Mouse (Mus musculus): ENCODE data around the gene Fggy. TPM values are rescaled to one million over a fixed set of nuclear protein-coding genes. Genes with fewer than 3 reads are reported as not detected.

The Fggy gene
- polyA plus RNA-seq, 1 experiment from 2014 or later = 15.0 TPM

- Histone ChIP-seq H3K4me1 (replicated peaks) (no peaks in the 10 kb centered on the region), H3K4me2 (replicated peaks) (no peak overlapping the region), H3K27ac (no peak overlapping the region), H3K9ac (no peak overlapping the region), H3K9me3 (no peaks in the 10 kb centered on the region), H3K36me3 (no peaks in the 10 kb centered on the region), H3K4me3 (replicated peaks) (no peak overlapping the region), H3K27me3 (replicated peaks) (no peaks in the 10 kb centered on the region)
- 84% methylated on average over 1 of the region's 1 CpGs for WGBS
- ATAC-seq = no peak
Observed at GRCm38 (mm10) chr4:95610663-95611062, 53.4 kb downstream of the Fggy start.

GRCm38 (mm10) chr4:95611390-95611789 is 54.1 kb downstream of the Fggy start:
- no peak for ATAC-seq
- WGBS = 88% methylated on average over 6 of the region's 6 CpGs

GRCm38 (mm10) chr4:95621046-95621445 is 63.7 kb downstream of the Fggy start:
- Histone ChIP-seq H3K27ac (no peak overlapping the region), H3K4me3 (replicated peaks) (no peak overlapping the region), H3K4me1 (replicated peaks) (no peaks in the 10 kb centered on the region), H3K9me3 (no peaks in the 10 kb centered on the region), H3K36me3 (no peaks in the 10 kb centered on the region), H3K4me2 (replicated peaks) (no peak overlapping the region), H3K9ac (no peak overlapping the region), H3K27me3 (replicated peaks) (no peaks in the 10 kb centered on the region)
- WGBS = 91% methylated on average over 3 of the region's 3 CpGs
- no peak for ATAC-seq

More at GRCm38 (mm10) chr4:95611390-95611789, 54.1 kb downstream of the Fggy start:
- no peak overlapping the region for H3K27ac ChIP-seq
- H3K9ac ChIP-seq = no peak overlapping the region
- H3K27me3 ChIP-seq (replicated peaks) = no peaks in the 10 kb centered on the region
- H3K36me3 ChIP-seq = no peaks in the 10 kb centered on the region
- no peak overlapping the region for H3K4me3 ChIP-seq (replicated peaks)
- no peaks in the 10 kb centered on the region for H3K9me3 ChIP-seq
- no peaks in the 10 kb centered on the region for H3K4me1 ChIP-seq (replicated peaks)
- no peak overlapping the region for H3K4me2 ChIP-seq (replicated peaks)

- ATAC-seq = no peak
- no peaks in the 10 kb centered on the region for H3K27me3 ChIP-seq (replicated peaks)
- WGBS = 81% methylated on average over 3 of the region's 3 CpGs
- H3K9me3 ChIP-seq = no peaks in the 10 kb centered on the region
- H3K4me2 ChIP-seq (replicated peaks) = no peak overlapping the region
- H3K4me3 ChIP-seq (replicated peaks) = no peak overlapping the region
- H3K4me1 ChIP-seq (replicated peaks) = no peaks in the 10 kb centered on the region
- no peak overlapping the region for H3K27ac ChIP-seq
- H3K9ac ChIP-seq = no peak overlapping the region
- H3K36me3 ChIP-seq = no peaks in the 10 kb centered on the region
Observed at GRCm38 (mm10) chr4:95624696-95625095, 67.4 kb downstream of the Fggy start.

- ATAC-seq = no peak
- Histone ChIP-seq H3K9ac (no peak overlapping the region), H3K27ac (no peak overlapping the region), H3K4me2 (replicated peaks) (no peak overlapping the region), H3K9me3 (no peaks in the 10 kb centered on the region), H3K27me3 (replicated peaks) (no peaks in the 10 kb centered on the region), H3K36me3 (no peaks in the 10 kb centered on the region), H3K4me1 (replicated peaks) (no peaks in the 10 kb centered on the region), H3K4me3 (replicated peaks) (no peak overlapping the region)
- 70% methylated on average over 4 of the region's 4 CpGs for WGBS
Observed at GRCm38 (mm10) chr4:95625651-95626050, 68.3 kb downstream of the Fggy start.

GRCm38 (mm10) chr4:95626186-95626585 is 68.9 kb downstream of the Fggy start:
- Histone ChIP-seq H3K4me1 (replicated peaks) (no peaks in the 10 kb centered on the region), H3K4me3 (replicated peaks) (no peak overlapping the region), H3K4me2 (replicated peaks) (no peak overlapping the region), H3K27me3 (replicated peaks) (no peaks in the 10 kb centered on the region), H3K9me3 (no peaks in the 10 kb centered on the region), H3K36me3 (no peaks in the 10 kb centered on the region), H3K9ac (no peak overlapping the region), H3K27ac (no peak overlapping the region)
- WGBS = 93% methylated on average over 3 of the region's 3 CpGs
- ATAC-seq = no peak

GRCm38 (mm10) chr4:95634903-95635302 is 77.6 kb downstream of the Fggy start:
- 89% methylated on average over 3 of the region's 3 CpGs for WGBS
- no peak overlapping the region for H3K27ac ChIP-seq
- H3K9me3 ChIP-seq = no peaks in the 10 kb centered on the region
- no peak overlapping the region for H3K4me3 ChIP-seq (replicated peaks)
- H3K4me2 ChIP-seq (replicated peaks) = no peak overlapping the region
- no peaks in the 10 kb centered on the region for H3K36me3 ChIP-seq
- no peak overlapping the region for H3K9ac ChIP-seq
- H3K4me1 ChIP-seq (replicated peaks) = peaks cover 11% of the 10 kb centered on the region
- no peaks in the 10 kb centered on the region for H3K27me3 ChIP-seq (replicated peaks)
- ATAC-seq = no peak

GRCm38 (mm10) chr4:95636937-95637749 is 79.8 kb downstream of the Fggy start:
- Histone ChIP-seq H3K36me3 (no peaks in the 10 kb centered on the region), H3K4me2 (replicated peaks) (no peak overlapping the region), H3K4me1 (replicated peaks) (peaks cover 11% of the 10 kb centered on the region), H3K27ac (peak overlapping the region; percentile 74), H3K27me3 (replicated peaks) (no peaks in the 10 kb centered on the region), H3K9me3 (no peaks in the 10 kb centered on the region), H3K9ac (no peak overlapping the region), H3K4me3 (replicated peaks) (no peak overlapping the region)
- ATAC-seq = peak; percentile 80
- WGBS = 26% methylated on average over 7 of the region's 7 CpGs

GRCm38 (mm10) chr4:95638063-95638462 is 80.8 kb downstream of the Fggy start:
- Histone ChIP-seq H3K9ac (no peak overlapping the region), H3K4me2 (replicated peaks) (no peak overlapping the region), H3K4me3 (replicated peaks) (no peak overlapping the region), H3K4me1 (replicated peaks) (peaks cover 11% of the 10 kb centered on the region), H3K9me3 (no peaks in the 10 kb centered on the region), H3K36me3 (no peaks in the 10 kb centered on the region), H3K27ac (0 out of 2 replicates have a peak overlapping the region, but pooled peaks have one; percentile 74), H3K27me3 (replicated peaks) (no peaks in the 10 kb centered on the region)
- WGBS = 67% methylated on average over 3 of the region's 3 CpGs
- peak; percentile 18; the same call in 1 of the 2 replicates for ATAC-seq

GRCm38 (mm10) chr4:95640831-95641230 is 83.5 kb downstream of the Fggy start:
- no peaks in the 10 kb centered on the region for H3K27me3 ChIP-seq (replicated peaks)
- H3K4me3 ChIP-seq (replicated peaks) = no peak overlapping the region
- no peak overlapping the region for H3K4me2 ChIP-seq (replicated peaks)
- H3K27ac ChIP-seq = no peak overlapping the region
- no peak overlapping the region for H3K9ac ChIP-seq
- no peaks in the 10 kb centered on the region for H3K36me3 ChIP-seq
- H3K4me1 ChIP-seq (replicated peaks) = peaks cover 11% of the 10 kb centered on the region
- no peaks in the 10 kb centered on the region for H3K9me3 ChIP-seq
- ATAC-seq = no peak
- 62% methylated on average over 1 of the region's 1 CpGs for WGBS

- no peak overlapping the region for H3K4me3 ChIP-seq (replicated peaks)
- H3K27ac ChIP-seq = no peak overlapping the region
- H3K4me1 ChIP-seq (replicated peaks) = no peaks in the 10 kb centered on the region
- H3K9ac ChIP-seq = no peak overlapping the region
- no peak overlapping the region for H3K4me2 ChIP-seq (replicated peaks)
- WGBS = 64% methylated on average over 5 of the region's 5 CpGs
- ATAC-seq = no peak
- no peaks in the 10 kb centered on the region for H3K27me3 ChIP-seq (replicated peaks)
- H3K36me3 ChIP-seq = no peaks in the 10 kb centered on the region
- no peaks in the 10 kb centered on the region for H3K9me3 ChIP-seq
Observed at GRCm38 (mm10) chr4:95644048-95644447, 86.7 kb downstream of the Fggy start.

GRCm38 (mm10) chr4:95648801-95649551 is 91.7 kb downstream of the Fggy start:
- Histone ChIP-seq H3K27me3 (replicated peaks) (no peaks in the 10 kb centered on the region), H3K27ac (no peak overlapping the region), H3K9me3 (no peaks in the 10 kb centered on the region), H3K36me3 (no peaks in the 10 kb centered on the region), H3K9ac (no peak overlapping the region), H3K4me2 (replicated peaks) (no peak overlapping the region), H3K4me1 (replicated peaks) (peaks cover 11% of the 10 kb centered on the region; the same call in 1 of the 2 replicates), H3K4me3 (replicated peaks) (no peak overlapping the region)
- WGBS = 67% methylated on average over 3 of the region's 3 CpGs
- ATAC-seq = no peak

Data from intestine, embryonic 15.5 days (tissue).